Mouse (Mus musculus) stomach, embryonic 14.5 days (tissue): ENCODE measurements around the gene Erc2. TPM values are rescaled to one million over a fixed set of nuclear protein-coding genes. Genes with fewer than 3 reads are reported as not detected.
A peak's percentile ranks its signal among the peaks of the same experiment; 100 is the strongest.

Experiments
- ATAC-seq: fragments of 200-750 bp; cut with Nextera tagmentation; 2 replicates; pipeline ENCODE4 v1.8.0; 2017; ENCODE audit warnings: low read depth, moderate TSS enrichment; ENCODE audit not compliant: insufficient number of reproducible peaks, insufficient read depth, low FRiP score
- H3K27ac ChIP-seq: fragments of 300-500 bp; sonication (generic); 2 replicates; pipeline ENCODE4 v1.5.1; 2014; ENCODE audit warnings: mild to moderate bottlenecking, low read length, moderate library complexity, mixed read lengths
- H3K27me3 ChIP-seq: fragments of 300-500 bp; sonication (generic); 2 replicates; pipeline ENCODE4 v1.6.1; 2014; ENCODE audit warnings: low read length, control low read depth, mixed read lengths; ENCODE audit not compliant: control insufficient read depth, insufficient read depth
- H3K36me3 ChIP-seq: fragments of 300-500 bp; sonication (generic); 2 replicates; pipeline ENCODE4 v1.6.1; 2014; ENCODE audit warnings: mild to moderate bottlenecking, control low read depth, low read length, moderate library complexity, mixed read lengths; ENCODE audit not compliant: control insufficient read depth, insufficient read depth
- H3K4me1 ChIP-seq: fragments of 300-500 bp; sonication (generic); 2 replicates; pipeline ENCODE4 v1.6.1; 2014; ENCODE audit warnings: low read length, control low read depth, mixed read lengths; ENCODE audit not compliant: control insufficient read depth, insufficient read depth
- H3K4me2 ChIP-seq: fragments of 300-500 bp; sonication (generic); replicated peaks from 2 replicates; pipeline ENCODE4 v1.6.1; 2014; ENCODE audit warnings: low read depth, low read length, control low read depth
- H3K4me3 ChIP-seq: fragments of 300-500 bp; sonication (generic); 2 replicates; pipeline ENCODE4 v1.5.1; 2014; ENCODE audit warnings: low read depth, low read length, control low read depth
- H3K9ac ChIP-seq: fragments of 300-500 bp; sonication (generic); replicated peaks from 2 replicates; pipeline ENCODE4 v1.6.1; 2014; ENCODE audit warnings: low read depth, mild to moderate bottlenecking, control low read depth, low read length, moderate library complexity, mixed read lengths
- H3K9me3 ChIP-seq: fragments of 300-500 bp; sonication (generic); 2 replicates; pipeline ENCODE4 v1.6.1; 2016; ENCODE audit warnings: low read depth, low read length, control low read depth; ENCODE audit not compliant: control insufficient read depth
- WGBS: fragments of 180-500 bp; shearing (Covaris S2); extraction: QIAGEN DNeasy Blood & Tissue Kit; methylation state at CpG from one replicate; pipeline ENCODE4 v1.1.7; 2014; 5-methylcytosine and 5-hydroxymethylcytosine counted together
- polyA plus RNA-seq: library from polyadenylated mRNA; unstranded; fragments of >200 nt; fragmentation: Nextera tagmentation; extraction: Ambion mirVana; gene quantifications from 2 replicates; pipeline ENCODE4 v1.2.1, GENCODE M21; 2014

Erc2 gene
- polyA plus RNA-seq, 1 experiment from 2014 or later = 7.7 TPM

DNA sequence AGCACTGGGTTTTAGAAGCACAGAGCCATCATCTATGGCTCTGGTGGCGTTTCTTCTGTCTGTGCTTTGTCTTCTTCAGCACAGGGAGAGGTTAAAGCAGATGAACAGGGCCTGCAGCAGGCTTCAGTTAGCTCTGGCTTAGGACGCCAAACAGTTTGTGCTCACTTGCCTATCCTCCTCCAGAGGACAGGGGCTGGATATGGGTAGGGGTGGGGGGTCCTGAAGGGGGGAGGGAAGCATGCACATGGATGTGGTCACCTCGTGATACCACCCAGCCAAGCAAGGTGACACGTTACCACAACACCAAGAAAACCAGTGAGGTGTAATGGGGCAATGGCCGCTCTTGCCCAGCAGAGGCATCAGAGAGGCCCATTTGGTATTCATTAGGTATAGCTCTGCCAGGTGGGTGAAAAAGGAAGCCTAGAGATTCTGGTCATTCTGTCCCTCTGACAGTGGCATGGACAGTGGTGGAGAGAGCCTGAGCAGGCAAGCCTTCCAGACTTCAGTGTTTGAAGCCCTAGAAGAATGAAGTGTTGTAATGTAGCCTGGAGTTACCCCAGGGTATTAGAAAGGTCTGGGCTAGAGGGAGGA is 543.5 kb downstream of the Erc2 start:
- Histone ChIP-seq H3K27me3 (no peaks in the 10 kb centered on the region), H3K27ac (peak overlapping the region; percentile 83), H3K4me1 (peaks cover 27% of the 10 kb centered on the region), H3K4me3 (no peak overlapping the region), H3K9me3 (no peaks in the 10 kb centered on the region), H3K4me2 (no peak overlapping the region), H3K36me3 (no peaks in the 10 kb centered on the region), H3K9ac (no peak overlapping the region)
- 44% methylated on average over 5 of the region's 5 CpGs for WGBS
- ATAC-seq = no peak

DNA sequence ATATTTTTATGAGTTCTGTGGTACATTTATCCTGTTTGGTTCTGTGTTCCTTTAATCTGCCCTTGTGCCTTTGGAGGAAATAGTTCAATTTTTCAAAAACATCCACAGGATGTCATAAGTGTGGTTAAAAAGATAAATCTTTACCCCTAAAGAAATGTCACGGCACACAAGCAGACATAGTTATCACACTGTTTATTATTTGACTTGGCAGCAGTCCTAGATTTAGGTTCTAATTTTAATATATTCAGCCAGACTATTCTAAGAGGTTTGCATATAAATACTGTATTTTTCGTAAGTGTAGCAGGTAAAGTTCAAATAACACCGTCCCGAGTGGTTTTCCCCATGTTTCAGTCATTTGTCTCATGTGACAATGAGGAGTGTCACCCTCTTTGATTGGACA is 548.5 kb downstream of the Erc2 start:
- peaks cover 14% of the 10 kb centered on the region for H3K4me1 ChIP-seq
- no peak for ATAC-seq

DNA sequence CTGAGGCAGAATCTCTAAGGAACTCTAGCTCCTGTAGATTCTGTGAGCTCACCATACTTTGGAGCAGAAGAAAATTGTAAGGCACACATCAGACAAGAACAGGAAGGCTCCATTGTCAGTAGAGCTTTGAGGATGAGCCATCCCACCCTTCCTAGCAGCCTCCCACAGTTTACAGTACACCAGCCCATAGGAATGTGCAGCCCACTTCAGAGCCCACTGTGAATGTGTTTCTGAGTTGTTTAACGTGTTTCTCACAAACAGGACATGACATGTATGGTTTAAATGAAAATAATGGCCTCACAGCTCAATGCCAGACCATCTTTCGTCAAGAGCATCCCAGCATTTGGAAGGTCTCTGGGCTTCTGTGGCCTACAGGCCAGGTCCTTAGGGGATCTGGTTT is 549.1 kb downstream of the Erc2 start:
- Histone ChIP-seq H3K9ac (no peak overlapping the region), H3K27me3 (no peaks in the 10 kb centered on the region), H3K27ac (no peak overlapping the region), H3K4me2 (no peak overlapping the region), H3K9me3 (no peaks in the 10 kb centered on the region), H3K4me1 (0 out of 2 replicates have a peak, but pooled peaks cover 8% of the 10 kb centered on the region), H3K36me3 (no peaks in the 10 kb centered on the region), H3K4me3 (no peak overlapping the region)
- WGBS = 42% methylated on average over 2 of the region's 2 CpGs
- no peak for ATAC-seq

More for the DNA sequence above, 548.5 kb downstream of the Erc2 start:
- no peaks in the 10 kb centered on the region for H3K36me3 ChIP-seq
- no peak overlapping the region for H3K4me3 ChIP-seq
- H3K9ac ChIP-seq = no peak overlapping the region
- no peak overlapping the region for H3K27ac ChIP-seq
- 44% methylated on average over 4 of the region's 4 CpGs for WGBS
- no peaks in the 10 kb centered on the region for H3K9me3 ChIP-seq
- H3K4me2 ChIP-seq = no peak overlapping the region
- H3K27me3 ChIP-seq = no peaks in the 10 kb centered on the region

DNA sequence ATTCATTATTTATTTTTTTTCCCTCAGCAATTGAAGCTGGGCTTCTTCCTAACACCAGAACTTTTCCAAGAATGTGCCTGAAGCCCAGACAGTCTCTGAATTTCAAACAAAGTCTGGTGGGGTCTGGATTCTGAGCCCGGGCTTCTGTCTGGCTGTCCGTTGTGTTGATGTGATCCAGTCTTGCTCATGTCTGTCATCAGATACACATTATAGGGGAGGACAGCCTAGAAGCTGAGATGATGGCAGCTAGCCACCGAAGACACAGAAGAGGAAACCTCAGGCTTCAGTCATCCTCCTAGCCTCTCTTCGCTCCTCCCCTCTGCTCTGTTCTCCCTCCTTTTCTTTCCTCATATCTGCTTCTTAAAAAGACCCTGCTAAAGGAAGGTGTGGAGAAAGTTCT is 551.5 kb downstream of the Erc2 start:
- H3K9me3 ChIP-seq = no peaks in the 10 kb centered on the region
- no peak overlapping the region for H3K4me2 ChIP-seq
- H3K27me3 ChIP-seq = no peaks in the 10 kb centered on the region
- WGBS = 64% methylated on average over 4 of the region's 4 CpGs
- no peak overlapping the region for H3K27ac ChIP-seq
- no peak overlapping the region for H3K4me3 ChIP-seq
- H3K9ac ChIP-seq = no peak overlapping the region
- H3K4me1 ChIP-seq = 0 out of 2 replicates have a peak, but pooled peaks cover 6% of the 10 kb centered on the region
- no peak for ATAC-seq
- H3K36me3 ChIP-seq = no peaks in the 10 kb centered on the region

DNA sequence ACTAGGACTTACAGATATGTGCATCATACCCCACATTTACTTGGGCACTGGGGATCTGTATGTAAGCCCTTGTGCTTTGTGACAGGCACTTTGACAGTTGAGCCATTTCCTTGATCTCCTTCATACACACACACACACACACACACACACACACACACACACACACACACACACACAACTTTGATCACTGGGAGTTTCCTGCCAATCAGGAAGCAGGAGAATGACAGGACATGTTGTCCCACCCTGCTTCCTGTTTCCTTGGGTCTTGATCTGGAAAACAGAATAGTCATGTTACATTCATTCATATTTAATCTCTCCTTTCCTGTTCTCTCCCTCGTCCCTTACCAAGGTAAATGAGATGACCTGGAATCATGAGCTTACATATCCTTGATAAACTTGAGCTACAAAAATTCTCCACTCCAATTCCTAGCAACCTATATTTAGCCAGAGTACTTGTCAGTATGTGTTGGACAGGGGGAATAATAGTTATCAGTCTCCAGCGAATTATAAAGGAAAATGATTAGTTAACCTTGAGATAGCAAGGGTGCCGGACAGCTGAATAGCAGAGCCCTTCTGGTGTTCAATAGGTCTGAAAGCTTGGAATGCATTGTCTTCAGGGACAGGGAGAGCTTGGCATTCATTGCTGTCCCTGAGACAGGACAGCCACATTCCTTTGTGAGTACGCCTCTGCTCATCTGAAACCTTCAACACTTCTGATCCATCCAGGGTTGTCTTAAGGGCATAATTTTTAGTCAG is 559.0 kb downstream of the Erc2 start:
- H3K4me1 ChIP-seq = no peaks in the 10 kb centered on the region
- H3K9me3 ChIP-seq = no peaks in the 10 kb centered on the region
- H3K36me3 ChIP-seq = no peaks in the 10 kb centered on the region
- H3K27me3 ChIP-seq = no peaks in the 10 kb centered on the region
- H3K9ac ChIP-seq = no peak overlapping the region
- WGBS = 67% methylated on average over 4 of the region's 4 CpGs
- ATAC-seq = no peak
- no peak overlapping the region for H3K27ac ChIP-seq
- no peak overlapping the region for H3K4me2 ChIP-seq
- no peak overlapping the region for H3K4me3 ChIP-seq

DNA sequence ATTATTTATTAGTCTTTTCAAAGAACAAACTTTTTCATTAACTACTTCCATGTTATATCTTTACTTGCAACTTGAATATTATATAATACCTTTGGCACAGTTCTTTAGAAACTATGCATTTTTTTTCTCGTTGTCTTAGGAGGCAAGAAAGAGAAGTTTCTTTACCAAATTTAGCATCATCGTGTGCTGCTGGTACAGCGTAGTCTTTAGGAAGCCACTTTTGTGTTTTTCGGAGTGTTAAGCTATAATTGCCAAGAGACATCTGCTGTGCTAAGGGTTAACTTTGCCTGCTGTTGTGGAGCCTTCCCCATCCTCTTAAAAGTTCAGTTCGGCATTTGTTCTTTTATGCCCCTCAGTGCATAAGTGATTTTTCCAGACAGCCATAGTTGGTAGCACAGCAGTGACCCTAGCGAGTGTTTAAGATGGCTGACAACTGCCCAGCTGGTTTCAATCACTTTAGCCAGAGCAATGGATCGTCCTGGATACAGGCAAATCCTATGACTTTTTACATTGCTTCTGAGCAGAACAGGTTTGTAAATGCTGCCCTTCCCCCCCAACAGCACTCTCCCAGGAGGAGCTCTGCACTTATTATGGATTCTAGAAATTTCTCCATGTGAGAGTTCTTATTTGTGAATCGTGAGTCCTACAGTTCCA is 570.6 kb downstream of the Erc2 start:
- no peak for ATAC-seq
- no peak overlapping the region for H3K4me3 ChIP-seq
- H3K4me1 ChIP-seq = 0 out of 2 replicates have a peak, but pooled peaks cover 4% of the 10 kb centered on the region
- WGBS = 54% methylated on average over 8 of the region's 8 CpGs
- no peak overlapping the region for H3K4me2 ChIP-seq
- H3K9ac ChIP-seq = no peak overlapping the region
- no peaks in the 10 kb centered on the region for H3K9me3 ChIP-seq
- H3K27ac ChIP-seq = no peak overlapping the region
- no peaks in the 10 kb centered on the region for H3K27me3 ChIP-seq
- no peaks in the 10 kb centered on the region for H3K36me3 ChIP-seq

DNA sequence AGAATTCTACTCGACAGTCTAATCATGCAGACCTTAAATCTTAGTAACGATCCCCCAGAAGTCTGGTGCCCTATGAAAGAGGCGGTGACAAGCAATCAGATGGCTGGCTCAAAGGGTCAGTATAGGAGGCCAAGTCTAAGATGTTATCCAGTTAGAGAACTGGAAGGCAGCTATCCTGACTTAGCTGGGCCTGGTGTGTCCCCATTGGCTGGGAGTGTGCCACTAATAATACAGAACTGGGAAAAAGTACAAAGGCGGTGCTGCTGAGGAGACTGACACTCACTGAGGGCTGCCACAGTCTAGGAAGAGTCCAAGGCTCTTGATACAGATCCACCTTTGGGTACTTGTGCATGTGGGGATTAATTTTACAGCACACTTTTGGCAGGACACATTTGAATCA is 581.6 kb downstream of the Erc2 start:
- WGBS = 76% methylated on average over 4 of the region's 4 CpGs
- ATAC-seq = no peak
- H3K9ac ChIP-seq = no peak overlapping the region
- H3K9me3 ChIP-seq = no peaks in the 10 kb centered on the region
- no peak overlapping the region for H3K27ac ChIP-seq
- no peak overlapping the region for H3K4me3 ChIP-seq
- no peaks in the 10 kb centered on the region for H3K27me3 ChIP-seq
- H3K4me2 ChIP-seq = no peak overlapping the region
- no peaks in the 10 kb centered on the region for H3K4me1 ChIP-seq
- no peaks in the 10 kb centered on the region for H3K36me3 ChIP-seq

DNA sequence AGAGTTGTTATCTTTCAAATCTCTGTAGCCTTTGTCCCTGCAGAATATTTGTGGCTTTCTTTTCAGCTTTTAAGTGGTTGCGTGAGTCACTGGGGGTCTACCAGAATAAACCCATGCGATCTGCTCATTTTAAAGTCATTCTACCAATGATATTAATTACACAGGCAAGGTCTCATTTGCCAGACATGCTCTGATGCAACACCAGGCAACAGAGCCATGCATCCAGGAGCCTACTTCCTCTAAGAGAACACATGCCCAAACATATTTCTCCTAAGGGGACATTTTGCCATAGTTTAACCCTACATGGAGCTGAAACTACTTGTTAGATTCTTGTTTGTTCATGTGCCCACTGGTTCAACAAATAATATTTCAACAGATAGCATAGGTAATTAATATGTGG is 584.1 kb downstream of the Erc2 start:
- no peak overlapping the region for H3K27ac ChIP-seq
- 91% methylated on average over 2 of the region's 2 CpGs for WGBS
- H3K4me1 ChIP-seq = no peaks in the 10 kb centered on the region
- H3K27me3 ChIP-seq = no peaks in the 10 kb centered on the region
- no peak overlapping the region for H3K9ac ChIP-seq
- no peak overlapping the region for H3K4me3 ChIP-seq
- no peak for ATAC-seq
- H3K4me2 ChIP-seq = no peak overlapping the region
- no peaks in the 10 kb centered on the region for H3K36me3 ChIP-seq
- no peaks in the 10 kb centered on the region for H3K9me3 ChIP-seq
